Mouse (Mus musculus) adrenal gland, adult 2 months (tissue): ENCODE data around the gene Cdh13. TPM values are rescaled to one million over a fixed set of nuclear protein-coding genes. Genes with fewer than 3 reads are reported as not detected.

Source experiments
- DNase-seq: peaks from one replicate; pipeline ENCODE4 v3.0.0; 2021
- polyA plus RNA-seq: library from polyadenylated mRNA; depleted of rRNA; stranded (reverse); fragments of >200 nt; gene quantifications from 2 replicates; pipeline ENCODE4 v1.2.3, GENCODE M21; 2012
- total RNA-seq, 2 experiments: library from RNA; stranded (reverse); gene quantifications; 2 replicates each; pipeline ENCODE4 v1.2.3; 2021

The Cdh13 gene
- total and polyA plus RNA-seq, 3 experiments: 5.3 to 8.7 (median 8.1) TPM

GRCm38 (mm10) chr8:118296477-118296876, 12.9 kb downstream of the Cdh13 start:
- DNase-seq: no peak

- DNase-seq: no peak
Observed at GRCm38 (mm10) chr8:118306957-118307356, 23.4 kb downstream of the Cdh13 start.

GRCm38 (mm10) chr8:118309106-118309505, 25.6 kb downstream of the Cdh13 start:
- no peak for DNase-seq

GRCm38 (mm10) chr8:118313426-118314187, 30.1 kb downstream of the Cdh13 start:
- DNase-seq: no peak

GRCm38 (mm10) chr8:118314188-118314563, 30.6 kb downstream of the Cdh13 start:
- DNase-seq: no peak

GRCm38 (mm10) chr8:118314932-118315331, 31.4 kb downstream of the Cdh13 start:
- no peak for DNase-seq

GRCm38 (mm10) chr8:118316440-118316839, 32.9 kb downstream of the Cdh13 start:
- no peak for DNase-seq

- no peak for DNase-seq
Observed at GRCm38 (mm10) chr8:118320566-118320965, 37.0 kb downstream of the Cdh13 start.

- no peak for DNase-seq
Observed at GRCm38 (mm10) chr8:118323421-118323820, 39.9 kb downstream of the Cdh13 start.

- no peak for DNase-seq
Observed at GRCm38 (mm10) chr8:118334933-118335332, 51.4 kb downstream of the Cdh13 start.

GRCm38 (mm10) chr8:118339711-118340110, 56.2 kb downstream of the Cdh13 start:
- no peak for DNase-seq

GRCm38 (mm10) chr8:118343267-118343666, 59.7 kb downstream of the Cdh13 start:
- DNase-seq: peak; percentile 10

- no peak for DNase-seq
Observed at GRCm38 (mm10) chr8:118348710-118349489, 65.4 kb downstream of the Cdh13 start.

- DNase-seq: no peak
Observed at GRCm38 (mm10) chr8:118350136-118350535, 66.6 kb downstream of the Cdh13 start.

- DNase-seq: no peak
Observed at GRCm38 (mm10) chr8:118353022-118353421, 69.5 kb downstream of the Cdh13 start.

- no peak for DNase-seq
Observed at GRCm38 (mm10) chr8:118357067-118357466, 73.5 kb downstream of the Cdh13 start.

GRCm38 (mm10) chr8:118357596-118357995, 74.1 kb downstream of the Cdh13 start:
- no peak for DNase-seq

GRCm38 (mm10) chr8:118363781-118364180, 80.2 kb downstream of the Cdh13 start:
- no peak for DNase-seq

- no peak for DNase-seq
Observed at GRCm38 (mm10) chr8:118373092-118373491, 89.6 kb downstream of the Cdh13 start.

- no peak for DNase-seq
Observed at GRCm38 (mm10) chr8:118374738-118375137, 91.2 kb downstream of the Cdh13 start.

- DNase-seq: no peak
Observed at GRCm38 (mm10) chr8:118376791-118377190, 93.3 kb downstream of the Cdh13 start.

- DNase-seq: no peak
Observed at GRCm38 (mm10) chr8:118378985-118379384, 95.5 kb downstream of the Cdh13 start.

- DNase-seq: no peak
Observed at GRCm38 (mm10) chr8:118379657-118380056, 96.1 kb downstream of the Cdh13 start.
